Mouse (Mus musculus): ENCODE data around the gene Man1c1.

DNA sequence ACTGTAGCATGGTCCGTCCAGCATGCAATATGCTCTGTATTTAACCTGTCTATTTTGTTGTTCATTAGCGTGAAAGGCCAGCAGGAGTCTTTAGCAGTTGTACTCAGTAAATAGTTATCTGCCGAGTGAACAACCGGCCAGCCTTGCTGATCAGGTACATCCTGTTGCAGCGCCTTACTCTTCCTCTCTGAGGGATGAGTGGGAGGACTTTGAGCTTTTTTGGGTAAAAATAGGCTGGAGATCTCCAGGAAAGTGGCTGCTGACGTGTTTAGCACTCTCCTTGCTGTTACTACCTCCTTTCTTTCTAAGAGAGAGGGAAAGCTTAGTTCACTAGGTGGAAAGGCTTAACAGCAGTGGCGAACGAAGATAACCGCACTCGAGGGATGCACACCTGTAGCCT, 186.4 kb downstream of the Man1c1 start:
- no peak for TF ChIP-seq CTCF (IDR thresholded peaks at IDR 0.05; ENCODE audit: borderline replicate concordance, extremely low read depth, insufficient read depth, insufficient read length)
- no peak for TF ChIP-seq POLR2A (IDR thresholded peaks at IDR 0.05; ENCODE audit: borderline replicate concordance, extremely low read depth, insufficient read depth, insufficient read length, poor library complexity, severe bottlenecking)

Measured in brain, embryonic 14.5 days (tissue).